Mouse (Mus musculus): ENCODE data around the gene Psmf1.

- TF ChIP-seq CTCF (IDR thresholded peaks at IDR 0.05; ENCODE audit: low read depth) (no peak), EP300 (optimal IDR thresholded peaks at IDR 0.05) (no peak)
These were observed 5.5 kb downstream of the Psmf1 start for GRCm38 (mm10) chr2:151738460-151738859.

All from stomach, postnatal 0 days (tissue).